Mouse (Mus musculus) urinary bladder, postnatal 36 days (tissue): Measurements from ENCODE around the gene H2-M9.

Experiments
- DNase-seq, 2 experiments: peaks; one replicate each; pipeline ENCODE4 v3.0.0; 2022; ENCODE audit warnings: low spot score in 2 of 2, mixed read lengths in 1 of 2

The H2-M9 gene

DNA sequence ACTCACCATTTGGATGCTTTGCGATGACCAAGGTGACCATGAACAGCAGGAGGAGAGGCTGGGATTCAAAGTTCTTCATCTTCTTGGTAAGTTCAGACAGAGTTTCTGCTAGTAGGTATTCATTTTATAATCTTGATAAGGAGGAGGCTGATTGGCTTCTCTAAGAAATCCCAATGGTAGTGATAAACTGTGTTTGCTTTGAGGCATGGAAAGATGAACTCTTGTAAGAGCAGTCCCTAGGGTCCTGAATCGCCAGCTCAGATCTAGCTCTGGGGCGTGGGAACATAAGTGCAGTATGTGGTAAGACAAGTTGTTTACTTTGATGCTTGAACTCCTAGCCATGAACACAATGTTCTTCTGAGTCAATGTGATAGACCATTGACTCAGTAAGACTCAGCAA, at the start of gene H2-M9:
TSS of gene H2-M9 (minus strand) at position 101 of the 400 bp plus-strand sequence.
- no peak for DNase-seq

DNA sequence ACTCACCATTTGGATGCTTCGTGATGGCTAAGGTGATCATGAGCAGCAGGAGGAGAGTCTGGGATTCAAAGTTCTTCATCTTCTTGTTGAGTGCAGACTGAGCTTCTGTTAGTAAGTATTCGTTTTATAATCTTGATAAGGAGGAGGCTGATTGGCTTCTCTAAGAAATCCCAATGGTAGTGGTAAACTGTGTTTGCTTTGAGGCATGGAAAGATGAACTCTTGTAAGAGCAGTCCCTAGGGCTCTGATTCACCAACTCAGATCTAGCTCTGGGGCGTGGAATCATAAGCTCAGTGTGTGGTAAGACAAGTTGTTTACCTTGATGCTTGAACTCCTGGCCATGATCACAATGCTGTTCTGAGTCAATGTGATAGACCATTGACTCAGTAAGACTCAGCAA, 29.7 kb upstream of the H2-M9 start, which contains the start of gene H2-M1:
TSS of gene H2-M1 (minus strand) at position 101 of the 400 bp plus-strand sequence.
- no peak for DNase-seq
